Mouse (Mus musculus): ENCODE measurements at regions not wholly inside any gene's neighbourhood (a gene's known extent, or its start where the extent isn't known, plus 50 kb on each side); places are given as distances from the start of the nearest gene placed in this dataset.

- DNase-seq = peak; percentile 18 to 59
Observed at GRCm38 (mm10) chr17:18715501-18715900, 142.6 kb downstream of the Vmn2r96 start.

GRCm38 (mm10) chr17:18718275-18718674 lies 145.3 kb downstream of the Vmn2r96 start:
- DNase-seq = no peak

GRCm38 (mm10) chr17:18719795-18720194 lies 146.8 kb downstream of the Vmn2r96 start:
- DNase-seq = no peak

Measured in thymus, postnatal 36 days (tissue).